Mouse (Mus musculus): ENCODE data around the gene Pip5k1a.

DNA sequence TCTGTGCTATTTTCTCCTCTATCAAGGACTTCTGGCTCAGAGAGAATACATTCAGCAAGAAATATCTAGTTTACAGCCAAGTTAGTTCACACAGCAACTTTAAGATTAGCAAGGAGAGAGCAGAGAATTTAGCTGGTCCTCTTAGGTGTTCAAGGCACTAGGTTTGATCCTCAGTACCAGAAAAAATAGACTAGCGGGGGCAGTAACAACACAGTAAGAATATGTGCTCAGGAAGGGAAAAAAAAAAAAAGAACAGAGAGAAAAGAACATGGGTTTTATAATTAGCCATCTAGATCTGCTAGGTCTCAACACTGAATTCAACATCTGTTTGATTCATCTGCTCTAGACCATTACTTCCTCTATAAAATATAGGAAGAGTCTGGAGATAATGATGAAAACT lies 18.7 kb downstream of the Pip5k1a start:
- TF ChIP-seq CTCF (IDR thresholded peaks at IDR 0.05; ENCODE audit: insufficient read depth, low read depth, low read length), result no peak
- no peak for TF ChIP-seq POLR2A (IDR thresholded peaks at IDR 0.05; ENCODE audit: insufficient read depth, low read depth, low read length)
